Mouse (Mus musculus) heart, adult 11 months (tissue): Measurements from ENCODE around the gene Ctsl.

ENCODE experiments used
- DNase-seq: peaks from one replicate; pipeline ENCODE4 v3.0.0; 2022

Ctsl gene

DNA sequence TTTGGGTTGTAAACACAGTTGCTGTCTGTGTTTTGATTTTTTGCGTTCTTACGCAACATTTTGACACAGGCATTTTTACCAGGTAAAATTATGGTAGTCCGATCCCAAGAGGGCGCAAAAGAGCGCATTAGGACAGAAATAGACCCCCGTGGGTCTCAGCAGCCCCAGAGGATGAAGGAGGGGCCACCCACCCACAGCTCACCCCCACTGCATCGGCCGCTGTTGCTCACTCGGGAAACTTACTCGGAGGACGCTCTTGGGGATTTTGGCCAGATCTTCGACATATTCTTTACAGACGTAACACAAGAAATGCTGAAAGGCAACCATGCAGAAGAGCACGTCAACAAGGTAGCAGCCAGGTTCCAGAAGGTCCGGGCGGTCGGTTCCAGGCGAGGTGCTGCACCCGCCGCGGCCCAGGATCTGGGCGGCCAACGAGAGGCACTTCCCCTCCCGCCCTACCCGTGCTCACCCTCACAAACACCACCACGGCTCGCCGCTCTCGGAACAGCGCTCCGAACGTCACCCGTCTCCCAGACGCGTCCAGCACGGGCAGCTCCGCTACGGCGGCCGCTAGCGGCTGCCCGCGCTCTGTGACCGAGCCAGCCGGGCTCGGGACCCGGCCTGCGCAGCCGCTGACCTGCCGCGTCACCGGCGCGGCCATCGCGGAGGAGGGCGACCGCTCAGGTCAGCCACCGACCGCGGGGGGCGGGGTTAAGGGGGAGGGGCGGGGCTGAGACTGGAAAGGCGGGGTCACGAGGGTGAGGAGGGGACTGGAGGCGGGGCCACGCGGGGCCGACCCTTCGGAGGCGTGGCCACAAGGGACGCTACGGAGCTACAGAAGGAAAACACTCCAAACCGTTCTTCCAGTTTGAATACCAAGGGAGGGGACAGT lies 58.4 kb downstream of the Ctsl start, which contains the start of gene Aaed1:
Gene Aaed1, minus strand, starts transcription at position 687 of the 892 bp plus-strand sequence.
- peak; percentile 99 for DNase-seq

DNA sequence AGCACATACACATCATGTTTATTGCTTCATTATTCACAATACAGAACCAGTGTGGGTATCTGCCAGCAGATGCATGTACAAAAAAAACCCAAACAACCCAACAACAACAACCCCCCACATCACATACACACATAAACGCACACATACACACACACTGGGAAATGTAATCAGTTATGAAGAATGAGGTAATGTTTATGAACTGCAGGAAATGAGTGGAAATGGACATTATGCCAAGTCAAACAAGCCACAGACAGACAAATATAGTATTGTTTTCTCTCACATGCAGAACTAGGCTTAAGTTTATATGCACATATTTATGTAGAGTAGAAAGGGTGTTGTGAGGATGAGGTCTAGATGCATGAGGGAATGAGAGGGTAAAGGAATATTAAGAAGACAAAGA lies 59.4 kb downstream of the Ctsl start:
- DNase-seq: peak; percentile 40

- DNase-seq: peak; percentile 83
Measured at GRCm38 (mm10) chr13:64310585-64310984, 60.1 kb downstream of the Ctsl start.

GRCm38 (mm10) chr13:64309842-64310241 lies 60.8 kb downstream of the Ctsl start:
- DNase-seq: peak; percentile 93
